Mouse (Mus musculus) kidney, adult 2 months (tissue): Measurements from ENCODE around the gene Gabarapl1.

Source experiments
- CTCF ChIP-seq: fragments of 200-500 bp; conservative IDR thresholded peaks from 2 replicates; pipeline ENCODE4 v1.5.1; 2011; ENCODE audit warnings: low read depth, mild to moderate bottlenecking, control low read depth, low read length, moderate library complexity, mixed read lengths; ENCODE audit not compliant: insufficient read depth, insufficient read length
- POLR2A ChIP-seq: fragments of 200-500 bp; IDR thresholded peaks from one replicate; pipeline ENCODE4 v1.6.1; 2011; ENCODE audit warnings: low read depth, low read length, control low read depth

- TF ChIP-seq POLR2A = no peak
- no peak for TF ChIP-seq CTCF
These were observed 32.3 kb downstream of the Gabarapl1 start for GRCm38 (mm10) chr6:129565257-129565656.
